8 mouse cellular contexts compared by ENCODE assay signal in the genomic region with DNA sequence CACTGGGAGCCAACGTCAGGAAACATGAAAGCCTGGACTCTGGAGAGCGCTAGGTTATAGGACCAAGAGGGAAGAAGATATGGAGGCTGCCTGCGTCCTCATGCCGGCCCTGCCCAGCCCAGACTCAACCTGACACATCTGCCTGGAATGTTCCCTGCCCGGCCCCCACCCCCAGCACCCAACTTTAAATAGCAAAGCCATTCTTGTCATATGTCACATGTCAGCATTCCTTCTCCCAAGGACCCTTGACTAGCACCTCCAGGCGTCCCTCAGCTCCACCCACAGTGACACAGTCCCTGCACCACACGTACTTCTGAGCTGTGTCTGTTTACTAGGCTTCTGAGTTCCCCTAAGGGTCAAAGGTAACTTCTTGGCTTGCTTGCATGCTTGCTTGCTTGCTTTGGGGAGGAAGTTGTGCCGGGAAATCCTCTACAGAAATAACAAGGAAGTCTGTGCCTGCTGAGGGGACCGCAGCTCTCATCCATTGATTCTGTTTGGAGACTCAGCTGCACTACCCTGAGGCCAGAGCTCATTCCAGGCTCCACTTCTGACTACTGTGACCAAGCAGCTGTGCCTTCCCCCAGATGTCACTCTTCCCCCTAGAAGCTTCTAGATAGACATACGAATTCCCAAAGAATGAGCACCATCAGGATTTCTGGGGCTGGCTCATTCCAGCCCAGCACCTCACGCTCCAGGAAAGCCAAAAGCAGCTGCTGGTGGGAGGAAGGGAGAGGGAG. TPM values are rescaled to one million over a fixed set of nuclear protein-coding genes. Genes with fewer than 3 reads are reported as not detected.
A peak's percentile ranks its signal among the peaks of the same experiment; 100 is the strongest.
DNase-seq lines count a peak whose midpoint lies in the region; ATAC-seq lines count a peak whose summit lies in the region.

No protein-coding gene starts in this region.

- no peak overlapping the region for H3K4me3 ChIP-seq in brown adipose tissue, adult 24 weeks (ENCODE audit: insufficient read depth, low read depth, low read length)
- peak overlapping the region in 1 of 2 experiments; percentile 12; a peak in 1 of 4 replicates for H3K4me3 ChIP-seq in heart, embryonic 14.5 days (ENCODE audit: control insufficient read depth in 1 of 2, insufficient read depth in 1 of 2, low read depth in 1 of 2, low read length in 2 of 2)
- H3K4me3 ChIP-seq in macrophage (ENCODE audit: inconsistent target): no peak overlapping the region

- no peaks in the 10 kb centered on the region for H3K27me3 ChIP-seq in heart, embryonic 14.5 days (ENCODE audit: control insufficient read depth, insufficient read depth, low read length)

- peak overlapping the region; percentile 56 for H3K9ac ChIP-seq in heart, embryonic 14.5 days (ENCODE audit: low read length)

- H3K36me3 ChIP-seq in heart, embryonic 14.5 days (ENCODE audit: control insufficient read depth, insufficient read depth, low read length): no peaks in the 10 kb centered on the region
- no peaks in the 10 kb centered on the region for H3K36me3 ChIP-seq in macrophage (ENCODE audit: inconsistent target)

- 14% methylated on average over 11 of the region's 11 CpGs for WGBS in heart, embryonic 14.5 days
- WGBS in macrophage (ENCODE audit: missing documents): 52% methylated on average over 9 of the region's 11 CpGs

- H3K4me2 ChIP-seq in heart, embryonic 14.5 days (ENCODE audit: low read length): peak overlapping the region; percentile 59

- peaks cover 53% of the 10 kb centered on the region for H3K4me1 ChIP-seq in brown adipose tissue, adult 24 weeks (ENCODE audit: control insufficient read depth, insufficient read depth, insufficient read length, low read length)
- H3K4me1 ChIP-seq in heart, embryonic 14.5 days (ENCODE audit: control insufficient read depth in 2 of 2, insufficient read depth in 2 of 2, low read length in 2 of 2): peaks cover 54 to 72% of the 10 kb centered on the region in 2 experiments

- H3K9me3 ChIP-seq in heart, embryonic 14.5 days (ENCODE audit: control insufficient read depth, low read length): no peaks in the 10 kb centered on the region

- H3K79me2 ChIP-seq in macrophage (ENCODE audit: inconsistent target): peaks cover 3% of the 10 kb centered on the region; the same call in 1 of the 2 replicates

- ATAC-seq in heart, embryonic 14.5 days (ENCODE audit: insufficient number of reproducible peaks, insufficient read depth, low FRiP score, low read depth): peak; percentile 53

- DNase-seq in frontal cortex, postnatal 36 days (ENCODE audit: low spot score in 2 of 2): peak; percentile 72 to 73
- no peak for DNase-seq in frontal cortex, postnatal 10 days (ENCODE audit: low spot score in 2 of 2)
- DNase-seq in kidney, postnatal 25 days: peak; percentile 64 to 89
- DNase-seq in c-Kit-positive CD71-positive TER-119-positive erythroid progenitor cells, embryonic 14.5 days (ENCODE audit: low spot score): no peak
- no peak for DNase-seq in gastrocnemius, adult 8-10 months (ENCODE audit: low spot score in 2 of 2)

- peak overlapping the region; percentile 95 for H3K27ac ChIP-seq in brown adipose tissue, adult 24 weeks (replicated peaks; ENCODE audit: low read depth, low read length)
- peak overlapping the region; percentile 91 to 98 for H3K27ac ChIP-seq in heart, embryonic 14.5 days (replicated peaks in 1 of 2; ENCODE audit: control insufficient read depth in 1 of 2, insufficient read depth in 1 of 2, low read depth in 2 of 2, low read length in 2 of 2)
- H3K27ac ChIP-seq in macrophage: peak overlapping the region; percentile 82

RNA-seq across cellular contexts. Expression of a gene that starts 39.1 kb away (rescaled TPM):
- 49.2 and 54.3 TPM in 2 replicates for polyA plus RNA-seq in brown adipose tissue, adult 24 weeks (2012; ENCODE audit: insufficient read depth, insufficient read length, missing spikeins)
- polyA plus RNA-seq in heart, embryonic 14.5 days (2014; fragmentation: Nextera tagmentation; extraction: Ambion mirVana): 56.9 and 62.3 TPM in 2 replicates
- 100 to 1,000 TPM in 7 of 26 experiments, 10 to 100 TPM in 19; 63.9 to 148 (median 86.2) TPM for total RNA-seq in macrophage (2018; cell fraction: chromatin; rRNA removed)
- total RNA-seq in macrophage (2018; cell fraction: cytosol; rRNA removed): 10 to 100 TPM; 31.6 to 62.4 (median 45.0) TPM
- 100 to 1,000 TPM in 4 of 26 experiments, 10 to 100 TPM in 22; 42.7 to 104 (median 71.0) TPM for total RNA-seq in macrophage (2018; cell fraction: nucleus; rRNA removed)
- 46.2 to 54.8 TPM (median 52.4 TPM) in 3 replicates for polyA plus RNA-seq in macrophage (2018)
- total RNA-seq in gastrocnemius, adult 8-10 months (2022): 10 to 100 TPM; 71.4 to 91.0 (median 82.6) TPM

Comparison
In these comparisons a context has a peak if more than half of its experiments do, and no peak if none do; other contexts are left out.
1. DNase-seq: peak in frontal cortex, postnatal 36 days (2 of 2) and kidney, postnatal 25 days (2 of 2); none in frontal cortex, postnatal 10 days (0 of 2), c-Kit-positive CD71-positive TER-119-positive erythroid progenitor cells, embryonic 14.5 days (single experiment) and gastrocnemius, adult 8-10 months (0 of 2).
2. Peak in every context shown above with its lines, with median percentiles within 50 percentile points of each other: H3K27ac ChIP-seq.